Mouse (Mus musculus): ENCODE results near the gene Spast. TPM values are rescaled to one million over a fixed set of nuclear protein-coding genes. Genes with fewer than 3 reads are reported as not detected.

The Spast gene
- total RNA-seq (2014; rRNA removed; ENCODE audit: low replicate concordance): 27.0 and 29.9 TPM in 2 replicates
- polyA plus RNA-seq (2015; fragmentation: Nextera tagmentation; extraction: Ambion mirVana): 10.3 and 10.5 TPM in 2 replicates

- peak; percentile 45 for DNase-seq (ENCODE audit: low spot score)
- Histone ChIP-seq H3K36me3 (replicated peaks; ENCODE audit: control insufficient read depth, insufficient read depth, low read length) (no peaks in the 10 kb centered on the region), H3K27me3 (ENCODE audit: control insufficient read depth, insufficient read depth, low read length) (no peaks in the 10 kb centered on the region), H3K4me2 (ENCODE audit: low read depth, low read length) (peak within 1 kb of the TSS; percentile 92), H3K27ac (ENCODE audit: low read depth) (peak within 1 kb of the TSS; percentile 98), H3K4me1 (ENCODE audit: control insufficient read depth, insufficient read depth) (peaks cover 21% of the 10 kb centered on the region), H3K9ac (replicated peaks; ENCODE audit: low read depth, low read length) (peak within 1 kb of the TSS; percentile 93), H3K4me3 (ENCODE audit: low read depth, low read length) (peak within 1 kb of the TSS; percentile 94), H3K9me3 (replicated peaks; ENCODE audit: control insufficient read depth, low read length) (no peaks in the 10 kb centered on the region)
- 1% methylated on average over 65 of the region's 90 CpGs for WGBS
- peak; percentile 84 for ATAC-seq (ENCODE audit: insufficient read depth, low read depth)
- TF ChIP-seq CTCF (IDR thresholded peaks at IDR 0.05; ENCODE audit: low read depth) (no peak), EP300 (IDR thresholded peaks at IDR 0.05; ENCODE audit: low read depth) (no peak)
These were observed at the start of gene Spast for GRCm38 (mm10) chr17:74338937-74339804. Gene Spast, plus strand, starts transcription at chr17:74338987.

GRCm38 (mm10) chr17:74290198-74290597 is 48.6 kb upstream of the Spast start:
- H3K36me3 ChIP-seq (replicated peaks; ENCODE audit: control insufficient read depth, insufficient read depth, low read length): no peaks in the 10 kb centered on the region
- DNase-seq (ENCODE audit: low spot score) (no peak), ATAC-seq (ENCODE audit: insufficient read depth, low read depth) (no peak)
- no peaks in the 10 kb centered on the region for H3K9me3 ChIP-seq (replicated peaks; ENCODE audit: control insufficient read depth, low read length)
- H3K27ac ChIP-seq (ENCODE audit: low read depth): no peak overlapping the region
- peaks cover 11% of the 10 kb centered on the region for H3K4me1 ChIP-seq (ENCODE audit: control insufficient read depth, insufficient read depth)
- no peak overlapping the region for H3K9ac ChIP-seq (replicated peaks; ENCODE audit: low read depth, low read length)
- H3K27me3 ChIP-seq (ENCODE audit: control insufficient read depth, insufficient read depth, low read length): no peaks in the 10 kb centered on the region
- 59% methylated on average over 3 of the region's 3 CpGs for WGBS
- H3K4me2 ChIP-seq (ENCODE audit: low read depth, low read length): no peak overlapping the region
- H3K4me3 ChIP-seq (ENCODE audit: low read depth, low read length): no peak overlapping the region
- TF ChIP-seq CTCF (IDR thresholded peaks at IDR 0.05; ENCODE audit: low read depth): no peak

- no peak overlapping the region for H3K9ac ChIP-seq (replicated peaks; ENCODE audit: low read depth, low read length)
These were observed 47.9 kb upstream of the Spast start for GRCm38 (mm10) chr17:74290869-74291268.

GRCm38 (mm10) chr17:74291640-74292361 is 47.0 kb upstream of the Spast start:
- TF ChIP-seq CTCF (IDR thresholded peaks at IDR 0.05; ENCODE audit: low read depth): no peak
- no peak for TF ChIP-seq EP300 (IDR thresholded peaks at IDR 0.05; ENCODE audit: low read depth)
- Histone ChIP-seq H3K4me1 (ENCODE audit: control insufficient read depth, insufficient read depth) (peaks cover 11% of the 10 kb centered on the region), H3K4me2 (ENCODE audit: low read depth, low read length) (no peak overlapping the region), H3K9ac (replicated peaks; ENCODE audit: low read depth, low read length) (no peak overlapping the region), H3K27ac (ENCODE audit: low read depth) (no peak overlapping the region), H3K36me3 (replicated peaks; ENCODE audit: control insufficient read depth, insufficient read depth, low read length) (no peaks in the 10 kb centered on the region), H3K27me3 (ENCODE audit: control insufficient read depth, insufficient read depth, low read length) (no peaks in the 10 kb centered on the region), H3K4me3 (ENCODE audit: low read depth, low read length) (no peak overlapping the region), H3K9me3 (replicated peaks; ENCODE audit: control insufficient read depth, low read length) (no peaks in the 10 kb centered on the region)
- WGBS: 79% methylated on average over 4 of the region's 4 CpGs
- DNase-seq (ENCODE audit: low spot score) (no peak), ATAC-seq (ENCODE audit: insufficient read depth, low read depth) (no peak)

More at GRCm38 (mm10) chr17:74290869-74291268, 47.9 kb upstream of the Spast start:
- Histone ChIP-seq H3K9me3 (replicated peaks; ENCODE audit: control insufficient read depth, low read length) (no peaks in the 10 kb centered on the region), H3K36me3 (replicated peaks; ENCODE audit: control insufficient read depth, insufficient read depth, low read length) (no peaks in the 10 kb centered on the region), H3K4me1 (ENCODE audit: control insufficient read depth, insufficient read depth) (peaks cover 11% of the 10 kb centered on the region), H3K27ac (ENCODE audit: low read depth) (no peak overlapping the region), H3K4me3 (ENCODE audit: low read depth, low read length) (no peak overlapping the region), H3K27me3 (ENCODE audit: control insufficient read depth, insufficient read depth, low read length) (no peaks in the 10 kb centered on the region), H3K4me2 (ENCODE audit: low read depth, low read length) (no peak overlapping the region)
- DNase-seq (ENCODE audit: low spot score) (no peak), ATAC-seq (ENCODE audit: insufficient read depth, low read depth) (no peak)
- TF ChIP-seq EP300 (IDR thresholded peaks at IDR 0.05; ENCODE audit: low read depth): no peak
- no peak for TF ChIP-seq CTCF (IDR thresholded peaks at IDR 0.05; ENCODE audit: low read depth)

- DNase-seq (ENCODE audit: low spot score) (peak; percentile 15), ATAC-seq (ENCODE audit: insufficient read depth, low read depth) (no peak)
- Histone ChIP-seq H3K4me1 (ENCODE audit: control insufficient read depth, insufficient read depth) (peaks cover 11% of the 10 kb centered on the region; the same call in 1 of the 2 replicates), H3K4me2 (ENCODE audit: low read depth, low read length) (peak overlapping the region; percentile 72), H3K4me3 (ENCODE audit: low read depth, low read length) (peak overlapping the region; percentile 95), H3K27ac (ENCODE audit: low read depth) (peak overlapping the region; percentile 99), H3K9ac (replicated peaks; ENCODE audit: low read depth, low read length) (peak overlapping the region; percentile 90), H3K9me3 (replicated peaks; ENCODE audit: control insufficient read depth, low read length) (no peaks in the 10 kb centered on the region), H3K36me3 (replicated peaks; ENCODE audit: control insufficient read depth, insufficient read depth, low read length) (peaks cover 5% of the 10 kb centered on the region; the same call in 1 of the 2 replicates), H3K27me3 (ENCODE audit: control insufficient read depth, insufficient read depth, low read length) (no peaks in the 10 kb centered on the region)
- 1% methylated on average over 18 of the region's 18 CpGs for WGBS
- TF ChIP-seq CTCF (IDR thresholded peaks at IDR 0.05; ENCODE audit: low read depth) (no peak), EP300 (IDR thresholded peaks at IDR 0.05; ENCODE audit: low read depth) (no peak)
These were observed 44.9 kb upstream of the Spast start for GRCm38 (mm10) chr17:74293687-74294425.
